ENCODE assay signal across 15 mouse cellular contexts in the genomic region with DNA sequence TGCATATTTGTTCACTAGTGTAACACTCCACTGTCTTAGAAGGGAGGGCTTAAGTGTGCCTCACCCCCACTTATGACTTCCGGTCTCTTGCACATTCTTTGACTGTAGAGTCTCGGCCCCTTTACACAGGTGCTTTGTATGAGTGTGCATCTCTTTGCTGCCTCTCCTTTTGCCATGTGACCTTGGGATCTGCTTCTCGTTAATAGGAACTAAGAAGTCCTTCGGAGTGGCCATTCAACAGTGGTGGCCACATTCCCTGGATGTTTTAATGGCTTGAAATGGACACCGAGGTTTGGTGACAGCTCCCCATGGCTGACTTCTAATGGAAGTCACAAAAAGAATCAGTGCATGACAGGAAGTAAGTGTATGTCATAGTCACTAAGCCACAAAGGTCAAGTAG.
DNase-seq lines count a peak whose midpoint lies in the region; ATAC-seq and TF ChIP-seq lines count a peak whose summit lies in the region.
"Had no signal": no experiment of that assay in that cellular context is flagged by ENCODE, and none has a peak within 500 bp of the region (broad histone marks: within the 10 kb centered on the region; RNA-seq: fewer than 3 reads in every experiment).

No protein-coding gene starts in this region.

- no peak overlapping the region for H3K9ac ChIP-seq in forebrain, embryonic 11.5 days (ENCODE audit: low read length)
- H3K9ac ChIP-seq in forebrain, embryonic 15.5 days (replicated peaks) = no peak overlapping the region
- no peak overlapping the region for H3K9ac ChIP-seq in heart, embryonic 16.5 days (ENCODE audit: low read length)
- H3K9ac ChIP-seq in liver, adult 2 months (ENCODE audit: low read depth, low read length) = no peak overlapping the region
- no peak overlapping the region for H3K9ac ChIP-seq in liver, embryonic 11.5 days (ENCODE audit: low read depth, low read length)
- H3K9ac ChIP-seq: limb, embryonic 15.5 days had no signal

- H3K9me3 ChIP-seq in forebrain, embryonic 11.5 days (ENCODE audit: control insufficient read depth, low read length) = no peaks in the 10 kb centered on the region
- H3K9me3 ChIP-seq in forebrain, embryonic 15.5 days = no peaks in the 10 kb centered on the region
- H3K9me3 ChIP-seq in heart, embryonic 16.5 days (replicated peaks; ENCODE audit: control insufficient read depth, low read length) = no peaks in the 10 kb centered on the region
- H3K9me3 ChIP-seq in liver, embryonic 11.5 days (ENCODE audit: control insufficient read depth, low read length) = no peaks in the 10 kb centered on the region
- H3K9me3 ChIP-seq: limb, embryonic 15.5 days had no signal

- no peak for DNase-seq in forebrain, embryonic 11.5 days (ENCODE audit: low spot score)
- DNase-seq in heart, postnatal 10 days = no peak
- no peak for DNase-seq in liver, adult 2 months (ENCODE audit: extremely low read depth, low read depth, low spot score)
- no peak for DNase-seq in liver, embryonic 11.5 days (ENCODE audit: low spot score)
- peak; percentile 55 for DNase-seq in embryo, embryonic 10.5 days (ENCODE audit: low spot score)
- no peak for DNase-seq in adipocyte (ENCODE audit: low spot score)
- DNase-seq: adrenal gland, postnatal 14 days; cerebellum, adult 18-20 months; cerebellum, postnatal 36 days; gastrocnemius, postnatal 14 days; lung, postnatal 10 days had no signal

- H3K36me3 ChIP-seq in forebrain, embryonic 11.5 days (ENCODE audit: control insufficient read depth, insufficient read depth, low read length) = no peaks in the 10 kb centered on the region
- H3K36me3 ChIP-seq in forebrain, embryonic 15.5 days = no peaks in the 10 kb centered on the region
- H3K36me3 ChIP-seq in heart, embryonic 16.5 days (ENCODE audit: control insufficient read depth, insufficient read depth) = no peaks in the 10 kb centered on the region
- H3K36me3 ChIP-seq in liver, adult 2 months (ENCODE audit: control insufficient read depth, insufficient read depth, low read length) = no peaks in the 10 kb centered on the region
- no peaks in the 10 kb centered on the region for H3K36me3 ChIP-seq in liver, embryonic 11.5 days (ENCODE audit: control insufficient read depth, insufficient read depth, low read length)
- H3K36me3 ChIP-seq: limb, embryonic 15.5 days had no signal

- H3K4me1 ChIP-seq in forebrain, embryonic 11.5 days (replicated peaks; ENCODE audit: control insufficient read depth, insufficient read depth, low read length) = peaks cover 13% of the 10 kb centered on the region
- peaks cover 36% of the 10 kb centered on the region for H3K4me1 ChIP-seq in forebrain, embryonic 15.5 days
- peaks cover 27% of the 10 kb centered on the region for H3K4me1 ChIP-seq in heart, embryonic 16.5 days (ENCODE audit: control insufficient read depth, insufficient read depth, low read length)
- peaks cover 9% of the 10 kb centered on the region for H3K4me1 ChIP-seq in liver, adult 2 months (ENCODE audit: control insufficient read depth, insufficient read depth, low read length)
- H3K4me1 ChIP-seq in liver, embryonic 11.5 days (replicated peaks; ENCODE audit: control insufficient read depth, insufficient read depth, low read length) = peaks cover 26% of the 10 kb centered on the region

- H3K79me2 ChIP-seq in liver, adult 2 months (ENCODE audit: control insufficient read depth, insufficient read depth, low read length) = peaks cover 4% of the 10 kb centered on the region; the same call in 1 of the 2 replicates

- TF ChIP-seq CTCF in liver, adult 2 months (IDR thresholded peaks at IDR 0.05; ENCODE audit: low read depth, low read length) = no peak

- H3K27ac ChIP-seq in forebrain, embryonic 11.5 days (ENCODE audit: low read depth, low read length) = no peak overlapping the region
- no peak overlapping the region for H3K27ac ChIP-seq in forebrain, embryonic 15.5 days (replicated peaks)
- 0 out of 2 replicates have a peak overlapping the region, but pooled peaks have one; percentile 19 for H3K27ac ChIP-seq in heart, embryonic 16.5 days (ENCODE audit: low read length)
- 0 out of 2 replicates have a peak overlapping the region, but pooled peaks have one; percentile 31 for H3K27ac ChIP-seq in liver, adult 2 months (replicated peaks; ENCODE audit: insufficient read depth, low read depth, low read length)
- H3K27ac ChIP-seq in liver, embryonic 11.5 days (ENCODE audit: low read depth, low read length) = no peak overlapping the region
- H3K27ac ChIP-seq: hindbrain, postnatal 0 days; limb, embryonic 15.5 days had no signal

- 26% methylated on average over 5 of the region's 5 CpGs for WGBS in forebrain, embryonic 11.5 days
- WGBS in forebrain, embryonic 15.5 days = 49% methylated on average over 5 of the region's 5 CpGs
- 41% methylated on average over 5 of the region's 5 CpGs for WGBS in heart, embryonic 16.5 days
- WGBS in liver, adult 2 months = 59% methylated on average over 5 of the region's 5 CpGs
- WGBS in liver, embryonic 11.5 days = 68% methylated on average over 5 of the region's 5 CpGs

- H3K27me3 ChIP-seq in forebrain, embryonic 11.5 days (ENCODE audit: control insufficient read depth, insufficient read depth, low read length) = no peaks in the 10 kb centered on the region
- H3K27me3 ChIP-seq in forebrain, embryonic 15.5 days = no peaks in the 10 kb centered on the region
- no peaks in the 10 kb centered on the region for H3K27me3 ChIP-seq in heart, embryonic 16.5 days (ENCODE audit: control insufficient read depth, insufficient read depth, low read length)
- no peaks in the 10 kb centered on the region for H3K27me3 ChIP-seq in liver, adult 2 months (ENCODE audit: control insufficient read depth, insufficient read depth, low read length)
- no peaks in the 10 kb centered on the region for H3K27me3 ChIP-seq in liver, embryonic 11.5 days (replicated peaks; ENCODE audit: control insufficient read depth, insufficient read depth, low read length)
- H3K27me3 ChIP-seq: limb, embryonic 15.5 days had no signal

- H3K4me3 ChIP-seq in forebrain, embryonic 11.5 days (ENCODE audit: low read depth, low read length) = no peak overlapping the region
- H3K4me3 ChIP-seq in forebrain, embryonic 15.5 days = no peak overlapping the region
- no peak overlapping the region for H3K4me3 ChIP-seq in heart, embryonic 16.5 days (ENCODE audit: low read length)
- no peak overlapping the region for H3K4me3 ChIP-seq in liver, adult 2 months (ENCODE audit: insufficient read depth, low read depth, low read length)
- no peak overlapping the region for H3K4me3 ChIP-seq in liver, embryonic 11.5 days (ENCODE audit: low read depth, low read length)
- H3K4me3 ChIP-seq: limb, embryonic 15.5 days had no signal

- TF ChIP-seq POLR2A in liver, adult 2 months (IDR thresholded peaks at IDR 0.05; ENCODE audit: extremely low read depth, insufficient read depth, low read length) = no peak

- ATAC-seq in forebrain, embryonic 11.5 days (replicated peaks; ENCODE audit: low FRiP score) = 0 out of 2 replicates have a peak, but pooled peaks have one; percentile 50
- no peak for ATAC-seq in forebrain, embryonic 15.5 days (replicated peaks)
- no peak for ATAC-seq in heart, embryonic 16.5 days (replicated peaks; ENCODE audit: extremely low read depth, insufficient read depth, low FRiP score)
- no peak for ATAC-seq in liver, embryonic 11.5 days (replicated peaks; ENCODE audit: low FRiP score)
- ATAC-seq: hindbrain, postnatal 0 days had no signal

- no peak overlapping the region for H3K4me2 ChIP-seq in forebrain, embryonic 11.5 days (ENCODE audit: low read depth, low read length, severe bottlenecking)
- no peak overlapping the region for H3K4me2 ChIP-seq in forebrain, embryonic 15.5 days (replicated peaks)
- H3K4me2 ChIP-seq in heart, embryonic 16.5 days (ENCODE audit: low read depth, low read length) = no peak overlapping the region
- no peak overlapping the region for H3K4me2 ChIP-seq in liver, embryonic 11.5 days
- H3K4me2 ChIP-seq: limb, embryonic 15.5 days had no signal

- intact Hi-C loops in heart, postnatal 10 days (cut with DNase I) = no loop called here

Comparison
In these comparisons a context has a peak if more than half of its experiments do, and no peak if none do; other contexts are left out.
1. H3K27ac ChIP-seq: peak in heart, embryonic 16.5 days (single experiment) and liver, adult 2 months (single experiment); none in forebrain, embryonic 11.5 days (single experiment), forebrain, embryonic 15.5 days (single experiment) and liver, embryonic 11.5 days (single experiment).